Mouse (Mus musculus): ENCODE data around the gene Pde1b. TPM values are rescaled to one million over a fixed set of nuclear protein-coding genes. Genes with fewer than 3 reads are reported as not detected.

The Pde1b gene
- total RNA-seq, 2 experiments from 2014 or later = 1.3 to 3.6 TPM

DNA sequence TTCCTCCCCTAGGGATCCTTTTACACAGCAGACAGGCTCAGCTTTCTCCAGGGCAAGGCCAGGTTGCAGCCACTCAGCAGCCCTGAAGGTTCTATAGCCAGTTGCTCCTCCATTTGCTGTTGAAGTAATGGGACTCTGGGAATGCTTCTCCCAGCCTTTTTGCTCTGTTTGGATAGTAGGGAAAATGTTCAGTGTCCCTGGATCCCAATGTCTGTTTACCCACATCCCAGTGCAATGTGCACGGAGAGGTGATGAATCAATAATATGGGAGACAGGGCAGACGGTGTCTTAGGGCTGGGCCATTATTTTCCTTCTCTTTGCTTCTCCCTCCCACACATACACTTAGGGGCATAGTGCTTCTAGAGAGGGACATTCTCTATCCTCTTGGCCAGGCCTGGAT is 36.4 kb downstream of the Pde1b start:
- ATAC-seq (replicated peaks; ENCODE audit: low FRiP score, low TSS enrichment, poor library complexity, severe bottlenecking) = no peak

GRCm38 (mm10) chr15:103540646-103541045 is 37.8 kb downstream of the Pde1b start:
- ATAC-seq (replicated peaks; ENCODE audit: low FRiP score, low TSS enrichment, poor library complexity, severe bottlenecking) = no peak

GRCm38 (mm10) chr15:103542526-103542925 is 39.7 kb downstream of the Pde1b start:
- ATAC-seq (replicated peaks; ENCODE audit: low FRiP score, low TSS enrichment, poor library complexity, severe bottlenecking) = no peak

GRCm38 (mm10) chr15:103547983-103548382 is 45.1 kb downstream of the Pde1b start:
- ATAC-seq (replicated peaks; ENCODE audit: low FRiP score, low TSS enrichment, poor library complexity, severe bottlenecking) = no peak

- ATAC-seq (replicated peaks; ENCODE audit: low FRiP score, low TSS enrichment, poor library complexity, severe bottlenecking) = no peak
These were observed 46.6 kb downstream of the Pde1b start for GRCm38 (mm10) chr15:103549475-103549874.

DNA sequence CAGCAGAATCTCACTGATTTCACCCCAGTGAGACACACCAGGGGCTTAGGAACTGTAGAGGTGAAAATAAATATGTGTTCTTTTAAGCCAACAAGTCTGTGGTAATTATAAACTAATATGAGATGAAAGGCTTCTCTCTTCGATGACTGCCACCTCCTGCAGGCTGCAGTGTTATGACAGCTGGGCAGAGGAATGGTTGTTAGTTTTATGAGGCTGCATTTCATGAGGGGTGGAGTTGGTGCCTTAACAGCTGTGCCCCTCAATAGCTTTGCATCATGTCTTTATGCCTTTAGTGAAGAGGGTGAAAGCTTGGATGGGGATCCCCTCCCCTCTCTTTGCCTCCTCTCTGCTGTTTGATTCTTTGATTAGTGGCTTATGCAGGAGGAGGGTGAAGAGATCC is 48.2 kb downstream of the Pde1b start:
- ATAC-seq (replicated peaks; ENCODE audit: low FRiP score, low TSS enrichment, poor library complexity, severe bottlenecking) = no peak

GRCm38 (mm10) chr15:103552096-103552690 is 49.4 kb downstream of the Pde1b start:
- ATAC-seq (replicated peaks; ENCODE audit: low FRiP score, low TSS enrichment, poor library complexity, severe bottlenecking) = peak; percentile 84

DNA sequence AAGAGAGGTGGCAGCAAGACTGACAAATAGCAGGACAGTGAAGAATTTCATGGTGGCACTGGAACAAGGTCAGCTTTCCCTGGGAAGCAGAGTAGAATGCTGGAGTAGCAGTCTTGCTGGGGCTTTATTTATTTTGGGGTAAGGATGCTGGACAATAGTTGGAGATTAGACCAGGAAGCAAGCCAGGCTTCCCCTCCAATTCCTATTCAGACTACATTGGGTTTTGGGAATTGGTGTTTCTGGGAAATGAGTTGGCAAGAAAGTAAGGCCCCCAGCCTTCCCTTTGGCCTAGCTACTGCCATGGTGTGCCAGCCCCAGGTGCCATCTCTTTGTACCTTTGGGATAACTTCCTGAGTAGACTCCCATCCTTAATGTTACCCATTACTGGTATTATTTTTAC is 62.1 kb downstream of the Pde1b start, which contains the start of gene Glycam1:
Gene Glycam1, minus strand, starts transcription at position 101 of the 400 bp plus-strand sequence.
- no peak for ATAC-seq (replicated peaks; ENCODE audit: low FRiP score, low TSS enrichment, poor library complexity, severe bottlenecking)

Other genes with a start within 250 kb of the Pde1b start
- 145 and 147 TPM in 2 replicates for gene Nfe2, start 244.6 kb upstream of the Pde1b start, total RNA-seq (2014; fragmentation: Nextera tagmentation)
- gene Nfe2, start 244.6 kb upstream of the Pde1b start, total RNA-seq (2017) = 124 and 142 TPM in 2 replicates
- 218 and 249 TPM in 2 replicates for gene Copz1, start 230.3 kb upstream of the Pde1b start, total RNA-seq (2014; fragmentation: Nextera tagmentation)
- gene Copz1, start 230.3 kb upstream of the Pde1b start, total RNA-seq (2017) = 53.9 and 91.2 TPM in 2 replicates
- gene Gpr84, start 192.4 kb upstream of the Pde1b start, total RNA-seq (2014; fragmentation: Nextera tagmentation) = 0.49 TPM in 1 of 2 replicates, not detected in the other
- 0.34 and 1.3 TPM in 2 replicates for gene Gpr84, start 192.4 kb upstream of the Pde1b start, total RNA-seq (2017)
- 23.4 and 28.7 TPM in 2 replicates for gene Zfp385a, start 162.9 kb upstream of the Pde1b start, total RNA-seq (2014; fragmentation: Nextera tagmentation)
- 1.7 and 2.1 TPM in 2 replicates for gene Zfp385a, start 162.9 kb upstream of the Pde1b start, total RNA-seq (2017)
- 51.5 and 56.4 TPM in 2 replicates for gene Itga5, start 136.3 kb upstream of the Pde1b start, total RNA-seq (2014; fragmentation: Nextera tagmentation)
- gene Itga5, start 136.3 kb upstream of the Pde1b start, total RNA-seq (2017) = 11.5 and 11.8 TPM in 2 replicates
- not detected in 2 replicates for gene Gtsf1, start 72.6 kb upstream of the Pde1b start, total RNA-seq (2014; fragmentation: Nextera tagmentation)
- gene Gtsf1, start 72.6 kb upstream of the Pde1b start, total RNA-seq (2017) = not detected in 2 replicates
- not detected in 2 replicates for gene Gtsf2, start 54.6 kb upstream of the Pde1b start, total RNA-seq (2014; fragmentation: Nextera tagmentation)
- not detected in 2 replicates for gene Gtsf2, start 54.6 kb upstream of the Pde1b start, total RNA-seq (2017)
- gene Nckap1l, start 49.2 kb upstream of the Pde1b start, total RNA-seq (2014; fragmentation: Nextera tagmentation) = 40.1 and 49.9 TPM in 2 replicates
- 60.4 and 61.3 TPM in 2 replicates for gene Nckap1l, start 49.2 kb upstream of the Pde1b start, total RNA-seq (2017)
- not detected in 2 replicates for gene Ppp1r1a, start 35.0 kb downstream of the Pde1b start, total RNA-seq (2014; fragmentation: Nextera tagmentation)
- gene Ppp1r1a, start 35.0 kb downstream of the Pde1b start, total RNA-seq (2017) = not detected in 2 replicates
- gene Glycam1, start 62.0 kb downstream of the Pde1b start, total RNA-seq (2014; fragmentation: Nextera tagmentation) = not detected in 2 replicates
- not detected in 2 replicates for gene Glycam1, start 62.0 kb downstream of the Pde1b start, total RNA-seq (2017)

Measured in megakaryocyte-erythroid progenitor cell, adult 5-6 weeks (primary cell).